Mouse (Mus musculus) layer of hippocampus, adult 11-12 months (tissue): ENCODE measurements at regions not wholly inside any gene's neighbourhood (a gene's known extent, or its start where the extent isn't known, plus 50 kb on each side); places are given as distances from the start of the nearest gene placed in this dataset.

Source experiments
- DNase-seq: peaks from one replicate; pipeline ENCODE4 v3.0.0; 2022; ENCODE audit warnings: low spot score

GRCm38 (mm10) chr6:148600934-148601333 is 156.7 kb upstream of the Tmtc1 start:
- no peak for DNase-seq

DNA sequence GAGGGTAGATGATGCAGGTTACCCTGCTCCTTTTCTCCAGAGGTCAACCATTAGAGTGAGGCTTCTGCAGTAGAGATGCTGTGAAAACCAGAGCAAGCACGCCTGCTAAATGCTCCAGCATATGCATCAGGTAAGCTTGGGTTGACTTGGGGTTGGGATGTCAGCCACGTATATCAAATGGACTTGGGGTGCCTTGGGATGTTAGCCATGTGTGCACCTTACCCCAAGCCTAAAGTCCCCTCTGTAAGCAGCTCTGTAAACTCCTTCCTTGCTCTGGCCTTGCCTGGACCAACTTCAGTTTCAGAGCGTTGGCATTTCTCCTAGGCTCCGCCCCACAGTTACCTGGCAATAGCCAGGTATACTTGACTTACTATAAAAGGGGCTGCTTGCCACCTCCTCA is 155.3 kb upstream of the Tmtc1 start:
- DNase-seq, result no peak

GRCm38 (mm10) chr6:148598746-148599337 is 154.7 kb upstream of the Tmtc1 start:
- peak; percentile 24 for DNase-seq

- DNase-seq, result no peak
These were observed 151.0 kb upstream of the Tmtc1 start for GRCm38 (mm10) chr6:148595009-148595770.

DNA sequence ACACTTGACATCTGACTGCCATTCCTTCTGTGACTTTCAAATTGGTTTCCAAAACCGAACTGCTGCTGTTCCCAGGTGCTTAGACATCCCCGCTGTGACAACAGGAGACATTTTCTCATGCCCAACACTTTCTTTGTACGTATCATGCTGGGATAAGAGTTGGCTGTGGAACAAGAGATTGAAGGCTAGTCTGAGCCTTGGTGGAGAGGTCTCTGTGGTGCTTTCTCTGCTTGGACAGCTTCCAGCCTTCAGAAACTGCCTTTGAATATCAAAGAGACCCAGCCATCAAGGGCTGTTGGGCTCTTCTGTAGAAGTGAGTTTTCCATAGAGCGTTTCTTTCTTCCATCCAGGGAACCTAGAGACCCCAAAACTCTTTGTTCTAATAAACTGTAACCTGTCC is 144.8 kb upstream of the Tmtc1 start:
- no peak for DNase-seq

- DNase-seq, result no peak
These were observed 142.5 kb upstream of the Tmtc1 start for GRCm38 (mm10) chr6:148586439-148587321.

GRCm38 (mm10) chr6:148584126-148584525 is 139.9 kb upstream of the Tmtc1 start:
- DNase-seq, result no peak

- no peak for DNase-seq
These were observed 134.1 kb upstream of the Tmtc1 start for GRCm38 (mm10) chr6:148578281-148578680.

DNA sequence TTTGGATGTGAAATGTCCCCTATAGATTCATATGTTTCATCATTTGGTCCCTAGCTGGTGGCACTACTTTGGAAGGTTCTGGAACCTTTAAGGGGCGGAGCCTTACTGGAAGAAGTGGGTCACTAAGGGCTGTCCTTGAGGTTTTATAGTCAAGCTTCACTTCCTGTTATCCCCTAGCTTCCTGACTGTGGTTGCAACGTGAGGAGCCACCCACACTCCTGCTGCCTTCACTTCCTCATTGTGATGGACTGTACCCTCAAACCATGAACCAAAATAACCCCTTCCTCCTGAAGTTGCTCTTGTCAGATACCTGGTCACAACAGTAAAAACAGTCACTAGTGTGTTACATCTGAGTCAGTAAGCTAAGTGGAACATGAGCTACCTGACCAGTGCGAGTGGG is 133.5 kb upstream of the Tmtc1 start:
- DNase-seq, result no peak

- no peak for DNase-seq
These were observed 130.7 kb upstream of the Tmtc1 start for GRCm38 (mm10) chr6:148574742-148575453.

- DNase-seq, result no peak
These were observed 128.0 kb upstream of the Tmtc1 start for GRCm38 (mm10) chr6:148572201-148572600.

GRCm38 (mm10) chr6:148571651-148572050 is 127.5 kb upstream of the Tmtc1 start:
- DNase-seq, result peak; percentile 49

DNA sequence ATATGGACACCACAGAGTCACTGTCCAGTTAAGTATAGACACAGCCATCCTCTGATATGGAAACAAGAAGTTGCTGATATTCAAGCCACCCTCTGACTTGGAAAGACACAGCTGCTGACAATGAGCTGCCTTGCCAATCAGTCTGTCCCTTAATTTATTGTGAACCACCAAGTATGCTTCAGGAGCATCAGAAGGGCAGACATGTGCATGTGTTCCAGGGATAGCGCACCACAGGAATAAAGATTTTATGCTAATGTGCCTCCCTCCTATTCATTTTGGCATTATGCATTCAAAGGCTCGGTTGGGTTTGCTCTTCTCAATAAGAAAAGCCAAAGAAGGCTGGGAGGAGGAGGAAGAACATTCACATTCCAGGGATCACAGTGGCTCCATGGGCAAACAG is 120.0 kb upstream of the Tmtc1 start:
- no peak for DNase-seq

DNA sequence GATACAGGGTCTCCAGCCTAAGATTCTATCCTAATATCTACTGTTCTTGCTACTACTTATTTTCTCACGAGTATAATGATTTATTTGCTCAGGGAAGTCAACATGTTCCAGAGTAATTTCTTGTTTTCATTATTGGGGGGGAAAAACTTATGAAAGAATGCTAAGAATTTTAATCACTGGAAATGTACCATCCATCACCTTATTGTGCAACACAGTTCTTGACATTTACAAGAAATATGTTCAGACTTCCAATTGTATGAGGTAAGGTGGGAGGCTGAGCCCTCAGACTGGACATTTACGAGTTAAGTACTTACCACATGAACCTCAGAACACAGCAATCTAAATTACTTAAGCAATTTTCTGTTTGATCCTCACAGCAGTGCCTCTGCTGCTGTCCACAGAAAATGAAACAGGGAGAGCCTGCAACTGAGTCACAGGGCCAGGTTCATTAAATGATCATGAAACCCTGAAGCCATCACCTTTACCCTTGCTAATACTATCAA is 118.1 kb upstream of the Tmtc1 start:
- DNase-seq, result no peak

DNA sequence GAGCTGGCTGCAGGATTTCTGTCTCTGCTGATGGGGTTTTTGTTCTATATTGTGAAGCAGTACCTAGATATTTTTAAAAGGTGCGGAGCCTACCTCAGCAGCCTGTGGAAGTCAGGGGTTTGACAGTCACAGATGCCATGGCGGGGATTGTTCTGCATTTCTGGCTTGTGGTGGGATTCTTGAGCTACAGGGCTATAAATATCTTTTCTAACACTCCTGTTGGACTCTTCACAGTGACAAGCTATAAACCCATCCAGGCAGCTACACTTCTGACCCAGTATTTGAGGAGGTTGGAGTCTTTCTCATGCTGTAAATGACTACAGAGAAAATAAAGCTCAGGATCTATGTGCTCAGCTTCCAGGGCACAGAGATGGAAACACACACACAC is 112.3 kb upstream of the Tmtc1 start:
- DNase-seq, result no peak

DNA sequence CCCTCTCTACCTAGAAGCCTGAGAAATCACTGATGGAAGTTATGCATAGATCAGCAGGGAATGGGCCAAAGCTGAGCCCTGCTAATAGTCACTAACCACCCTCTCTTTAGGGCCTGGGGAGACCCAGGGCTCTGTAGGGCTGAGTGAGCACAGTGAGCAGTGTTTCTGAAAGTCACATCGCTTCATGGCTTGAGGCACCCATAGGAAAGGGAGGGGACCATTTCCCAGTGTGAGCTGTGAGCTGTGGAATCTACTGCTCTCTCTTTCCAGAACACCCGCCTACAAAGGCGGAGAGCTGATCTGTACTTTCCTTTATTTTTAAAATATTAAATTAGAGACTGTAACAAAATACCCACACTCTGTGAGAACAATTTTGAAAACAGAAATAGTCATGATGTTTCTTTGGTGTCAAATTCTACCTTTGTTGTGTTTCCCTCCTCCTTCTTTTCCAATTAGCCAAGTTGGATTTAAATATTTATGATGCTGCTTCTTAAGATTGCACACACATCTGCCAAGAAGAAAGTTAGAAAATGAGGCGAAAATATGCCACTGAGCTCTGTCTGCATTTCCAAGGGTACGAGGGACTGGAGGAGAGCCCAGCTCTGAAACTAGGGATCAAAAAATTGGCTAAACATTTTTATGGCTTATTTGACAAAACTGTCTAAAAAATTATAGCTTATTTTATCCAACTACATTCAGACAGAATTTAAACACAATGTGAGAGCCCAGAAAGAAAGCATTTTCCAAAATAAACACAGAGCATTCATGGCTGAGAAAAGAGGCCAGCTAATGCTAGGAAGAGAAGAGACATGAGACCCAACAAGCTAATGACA is 111.7 kb upstream of the Tmtc1 start:
- DNase-seq, result peak; percentile 27

DNA sequence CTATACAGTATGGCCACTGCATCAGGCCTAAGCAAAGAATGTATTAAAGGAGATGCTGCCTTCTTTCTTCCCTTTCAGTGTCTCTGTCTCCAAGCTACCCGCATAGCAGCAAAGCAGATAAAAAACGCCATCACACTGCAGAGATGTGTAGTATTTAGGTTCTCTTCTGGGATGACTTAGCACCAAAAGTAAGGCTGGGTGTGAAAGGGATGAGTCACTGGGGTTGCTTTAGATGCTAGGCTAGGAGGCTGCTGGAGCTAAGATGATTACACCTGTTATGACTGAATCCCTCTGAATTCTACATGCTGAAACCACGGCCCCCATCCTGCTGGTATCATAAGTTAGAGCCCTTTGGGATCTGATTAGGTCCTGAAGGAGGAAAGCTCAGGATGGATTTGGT is 110.3 kb upstream of the Tmtc1 start:
- no peak for DNase-seq

DNA sequence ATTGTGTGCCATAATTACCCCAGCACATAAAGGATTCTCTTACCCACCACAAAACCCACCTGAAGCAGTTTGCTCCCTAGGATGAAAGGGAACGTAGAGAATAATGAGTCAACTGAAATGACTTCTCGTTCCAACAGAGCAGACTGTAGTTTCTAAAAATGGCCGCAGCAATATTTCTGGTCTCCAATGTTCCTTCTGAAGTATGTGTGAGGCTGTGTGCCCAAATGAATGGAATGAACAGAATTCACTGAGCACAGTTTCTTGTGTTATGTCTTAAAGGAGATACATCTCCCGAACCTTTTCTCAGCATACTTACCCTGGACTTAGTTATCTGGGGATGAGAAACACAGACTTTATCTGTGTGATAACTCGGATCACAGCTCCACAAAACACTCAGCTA is 109.4 kb upstream of the Tmtc1 start:
- DNase-seq, result peak; percentile 26

- DNase-seq, result no peak
These were observed 106.9 kb upstream of the Tmtc1 start for GRCm38 (mm10) chr6:148551097-148551496.

DNA sequence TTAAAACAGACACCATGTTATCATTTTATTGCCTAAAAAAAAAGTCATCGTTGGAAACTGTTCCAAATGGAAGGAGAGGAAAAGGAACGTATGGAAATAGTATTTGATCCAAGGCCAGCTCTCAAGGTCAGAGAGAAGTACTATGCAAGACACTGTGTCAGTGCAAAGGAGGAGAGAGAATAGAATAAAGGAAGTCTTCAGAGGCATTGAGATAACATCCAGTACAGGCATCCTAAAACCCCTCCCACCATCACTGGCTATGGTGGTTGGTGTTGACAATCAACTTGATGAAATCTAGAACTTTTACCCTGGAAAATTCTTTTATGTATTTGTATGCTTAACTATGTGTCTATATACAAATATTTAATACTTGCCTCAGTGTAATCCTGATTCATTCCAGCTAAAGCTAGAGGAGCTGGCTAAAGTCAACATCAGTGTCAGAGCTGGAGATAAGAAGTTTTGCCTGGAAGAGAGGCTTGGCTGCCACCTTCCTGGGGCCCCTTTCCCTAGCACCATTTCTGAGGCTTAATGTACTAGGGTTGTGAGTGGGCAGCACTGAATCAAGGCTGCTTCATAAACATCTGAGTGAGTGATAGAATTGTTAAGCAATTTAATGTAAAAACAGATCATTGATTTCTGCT is 104.1 kb upstream of the Tmtc1 start:
- no peak for DNase-seq

DNA sequence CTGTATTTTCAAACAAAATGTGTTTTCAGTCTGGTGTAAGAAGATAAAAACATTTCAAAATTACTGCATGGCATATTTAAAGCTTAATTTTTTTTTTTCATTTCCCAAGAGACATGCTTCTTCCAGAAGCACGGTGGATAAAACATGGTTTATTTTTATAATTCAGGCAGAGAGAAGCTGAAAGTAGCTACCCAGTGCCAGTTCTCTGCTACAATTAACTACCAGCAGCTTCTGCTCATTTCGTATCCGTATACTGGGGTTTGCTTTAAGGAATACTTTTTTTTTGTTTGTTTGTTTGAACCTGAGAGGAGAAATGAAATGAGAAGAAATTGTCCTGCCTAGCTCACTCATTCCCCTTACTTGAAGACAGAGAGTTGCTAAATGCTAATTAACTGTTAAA is 98.9 kb upstream of the Tmtc1 start:
- DNase-seq, result no peak
